Mouse (Mus musculus) heart, embryonic 11.5 days (tissue): ENCODE measurements around the gene Sfn. TPM values are rescaled to one million over a fixed set of nuclear protein-coding genes. Genes with fewer than 3 reads are reported as not detected.

Experiments used
- ATAC-seq: fragments of 200-750 bp; cut with Nextera tagmentation; replicated peaks from 2 replicates; pipeline ENCODE4 v1.8.0; 2017; ENCODE audit warnings: moderate library complexity; ENCODE audit not compliant: insufficient number of reproducible peaks, low FRiP score, low TSS enrichment
- H3K27ac ChIP-seq: fragments of 300-500 bp; sonication (generic); 2 replicates; pipeline ENCODE4 v1.5.1; 2014; ENCODE audit warnings: mild to moderate bottlenecking, low read depth, low read length
- H3K27me3 ChIP-seq: fragments of 300-500 bp; sonication (generic); 2 replicates; pipeline ENCODE4 v1.6.1; 2014; ENCODE audit warnings: mild to moderate bottlenecking, low read length, mixed read lengths; ENCODE audit not compliant: control insufficient read depth, insufficient read depth
- H3K36me3 ChIP-seq: fragments of 300-500 bp; sonication (generic); 2 replicates; pipeline ENCODE4 v1.6.1; 2014; ENCODE audit warnings: mild to moderate bottlenecking, low read length, moderate library complexity, mixed read lengths; ENCODE audit not compliant: control insufficient read depth, insufficient read depth
- H3K4me1 ChIP-seq: fragments of 300-500 bp; sonication (generic); 2 replicates; pipeline ENCODE4 v1.6.1; 2014; ENCODE audit warnings: low read length; ENCODE audit not compliant: control insufficient read depth, insufficient read depth
- H3K4me2 ChIP-seq: fragments of 300-500 bp; sonication (generic); 2 replicates; pipeline ENCODE4 v1.6.1; 2014; ENCODE audit warnings: mild to moderate bottlenecking, moderate library complexity
- H3K4me3 ChIP-seq: fragments of 300-500 bp; sonication (generic); 2 replicates; pipeline ENCODE4 v1.5.1; 2014; ENCODE audit warnings: low read depth, low read length
- H3K9ac ChIP-seq: fragments of 300-500 bp; sonication (generic); 2 replicates; pipeline ENCODE4 v1.6.1; 2014; ENCODE audit warnings: mild to moderate bottlenecking, low read depth, low read length, moderate library complexity
- H3K9me3 ChIP-seq: fragments of 300-500 bp; sonication (generic); replicated peaks from 2 replicates; pipeline ENCODE4 v1.6.1; 2016; ENCODE audit warnings: low read length; ENCODE audit not compliant: control insufficient read depth
- WGBS: fragments of 180-500 bp; shearing (Covaris S2); extraction: QIAGEN DNeasy Blood & Tissue Kit; methylation state at CpG from one replicate; pipeline ENCODE4 v1.1.7; 2014; ENCODE audit not compliant: insufficient replicate concordance; 5-methylcytosine and 5-hydroxymethylcytosine counted together
- polyA plus RNA-seq: library from polyadenylated mRNA; unstranded; fragments of >200 nt; fragmentation: Nextera tagmentation; extraction: Ambion mirVana; gene quantifications from 2 replicates; pipeline ENCODE4 v1.2.1, GENCODE M21; 2014

Gene Sfn
- polyA plus RNA-seq, 1 experiment from 2014 or later = 3.0 TPM

GRCm38 (mm10) chr4:133563123-133563571, 38.8 kb downstream of the Sfn start:
- Histone ChIP-seq H3K9me3 (no peaks in the 10 kb centered on the region), H3K4me3 (no peak overlapping the region), H3K9ac (no peak overlapping the region), H3K4me1 (no peaks in the 10 kb centered on the region), H3K27ac (no peak overlapping the region), H3K36me3 (no peaks in the 10 kb centered on the region), H3K27me3 (no peaks in the 10 kb centered on the region), H3K4me2 (no peak overlapping the region)
- no peak for ATAC-seq
- 68% methylated on average over 11 of the region's 11 CpGs for WGBS

- Histone ChIP-seq H3K4me3 (no peak overlapping the region), H3K27ac (no peak overlapping the region), H3K27me3 (no peaks in the 10 kb centered on the region), H3K9ac (no peak overlapping the region), H3K9me3 (no peaks in the 10 kb centered on the region), H3K4me1 (no peaks in the 10 kb centered on the region), H3K4me2 (no peak overlapping the region), H3K36me3 (no peaks in the 10 kb centered on the region)
- no peak for ATAC-seq
- WGBS = 71% methylated on average over 4 of the region's 4 CpGs
These were observed 40.3 kb downstream of the Sfn start for GRCm38 (mm10) chr4:133561622-133562021.

- H3K9me3 ChIP-seq = no peaks in the 10 kb centered on the region
- H3K27ac ChIP-seq = no peak overlapping the region
- no peak for ATAC-seq
- H3K27me3 ChIP-seq = peaks cover 3% of the 10 kb centered on the region; the same call in 1 of the 2 replicates
- H3K4me1 ChIP-seq = no peaks in the 10 kb centered on the region
- WGBS = 69% methylated on average over 4 of the region's 4 CpGs
- no peak overlapping the region for H3K4me2 ChIP-seq
- no peaks in the 10 kb centered on the region for H3K36me3 ChIP-seq
- no peak overlapping the region for H3K9ac ChIP-seq
- H3K4me3 ChIP-seq = no peak overlapping the region
These were observed 42.1 kb downstream of the Sfn start for GRCm38 (mm10) chr4:133559846-133560245.

- Histone ChIP-seq H3K4me2 (no peak overlapping the region), H3K4me1 (peaks cover 8% of the 10 kb centered on the region), H3K4me3 (no peak overlapping the region), H3K9ac (no peak overlapping the region), H3K36me3 (no peaks in the 10 kb centered on the region), H3K27me3 (peaks cover 3% of the 10 kb centered on the region; the same call in 1 of the 2 replicates), H3K9me3 (no peaks in the 10 kb centered on the region), H3K27ac (no peak overlapping the region)
- 40% methylated on average over 10 of the region's 10 CpGs for WGBS
- no peak for ATAC-seq
These were observed 44.8 kb downstream of the Sfn start for GRCm38 (mm10) chr4:133557041-133557717.

- 62% methylated on average over 19 of the region's 19 CpGs for WGBS
- no peaks in the 10 kb centered on the region for H3K9me3 ChIP-seq
- H3K27me3 ChIP-seq = peaks cover 8% of the 10 kb centered on the region
- peak overlapping the region; percentile 60 for H3K4me2 ChIP-seq
- no peak for ATAC-seq
- H3K36me3 ChIP-seq = no peaks in the 10 kb centered on the region
- H3K4me1 ChIP-seq = peaks cover 8% of the 10 kb centered on the region
- peak overlapping the region; percentile 35 for H3K4me3 ChIP-seq
- peak overlapping the region; percentile 84 for H3K27ac ChIP-seq
- H3K9ac ChIP-seq = peak overlapping the region; percentile 29
These were observed 48.3 kb downstream of the Sfn start for GRCm38 (mm10) chr4:133553448-133554330.

GRCm38 (mm10) chr4:133552768-133553447, 49.1 kb downstream of the Sfn start, which contains the start of gene Nr0b2:
TSS of gene Nr0b2 (plus strand) at chr4:133553376.
- H3K9ac ChIP-seq = peak within 1 kb of the TSS; percentile 29
- peak within 1 kb of the TSS; percentile 60 for H3K4me2 ChIP-seq
- H3K27me3 ChIP-seq = peaks cover 8% of the 10 kb centered on the region
- 45% methylated on average over 10 of the region's 10 CpGs for WGBS
- peaks cover 8% of the 10 kb centered on the region for H3K4me1 ChIP-seq
- peak within 1 kb of the TSS; percentile 35 for H3K4me3 ChIP-seq
- 0 out of 2 replicates have a peak, but pooled peaks have one; percentile 22 for ATAC-seq
- peak within 1 kb of the TSS; percentile 84 for H3K27ac ChIP-seq
- H3K36me3 ChIP-seq = no peaks in the 10 kb centered on the region
- no peaks in the 10 kb centered on the region for H3K9me3 ChIP-seq

GRCm38 (mm10) chr4:133552029-133552428, 49.9 kb downstream of the Sfn start:
- Histone ChIP-seq H3K36me3 (no peaks in the 10 kb centered on the region), H3K4me1 (peaks cover 8% of the 10 kb centered on the region), H3K9ac (no peak overlapping the region), H3K9me3 (no peaks in the 10 kb centered on the region), H3K4me3 (no peak overlapping the region), H3K4me2 (no peak overlapping the region), H3K27me3 (peaks cover 8% of the 10 kb centered on the region), H3K27ac (no peak overlapping the region)
- WGBS = 87% methylated on average over 1 of the region's 1 CpGs
- ATAC-seq = no peak
